Mouse (Mus musculus) cortical plate, adult 2 months (tissue): ENCODE data around the gene Tbxas1.

Source experiments
- CTCF ChIP-seq: fragments of 200-500 bp; IDR thresholded peaks from 2 replicates; pipeline ENCODE4 v1.5.1; 2011; ENCODE audit warnings: mild to moderate bottlenecking, control low read depth, low read length; ENCODE audit not compliant: insufficient read depth; ENCODE audit errors: extremely low read depth
- POLR2A ChIP-seq: fragments of 200-500 bp; IDR thresholded peaks from 2 replicates; pipeline ENCODE4 v1.6.1; 2011; ENCODE audit warnings: mild to moderate bottlenecking, low read length, control low read depth; ENCODE audit not compliant: insufficient read depth; ENCODE audit errors: extremely low read depth

DNA sequence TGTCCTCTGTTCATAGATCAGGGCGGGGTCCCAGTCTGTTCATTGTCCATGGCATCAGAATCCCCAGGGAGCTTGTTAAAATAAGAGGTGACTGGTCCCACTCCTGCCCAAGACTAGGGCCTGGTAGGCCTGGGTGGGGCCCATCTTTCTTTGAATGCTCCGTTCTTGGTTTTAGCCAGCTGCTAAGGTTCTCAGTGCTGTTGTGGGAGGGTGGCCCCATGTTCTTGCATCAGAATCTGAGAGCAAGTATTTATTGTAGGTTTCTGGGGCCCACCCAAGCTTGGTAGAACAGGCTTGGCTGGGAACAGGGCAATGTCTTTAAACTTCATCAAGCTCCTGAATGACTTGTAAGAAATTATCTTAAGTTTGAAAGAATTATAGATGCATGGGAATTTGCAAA lies 101.2 kb downstream of the Tbxas1 start:
- TF ChIP-seq CTCF (no peak), POLR2A (no peak)
